Mouse (Mus musculus) kidney, adult 18-20 months (tissue): ENCODE measurements around the gene Lgr4.

Experiments
- DNase-seq: peaks from one replicate; pipeline ENCODE4 v3.0.0; 2021

The Lgr4 gene

DNA sequence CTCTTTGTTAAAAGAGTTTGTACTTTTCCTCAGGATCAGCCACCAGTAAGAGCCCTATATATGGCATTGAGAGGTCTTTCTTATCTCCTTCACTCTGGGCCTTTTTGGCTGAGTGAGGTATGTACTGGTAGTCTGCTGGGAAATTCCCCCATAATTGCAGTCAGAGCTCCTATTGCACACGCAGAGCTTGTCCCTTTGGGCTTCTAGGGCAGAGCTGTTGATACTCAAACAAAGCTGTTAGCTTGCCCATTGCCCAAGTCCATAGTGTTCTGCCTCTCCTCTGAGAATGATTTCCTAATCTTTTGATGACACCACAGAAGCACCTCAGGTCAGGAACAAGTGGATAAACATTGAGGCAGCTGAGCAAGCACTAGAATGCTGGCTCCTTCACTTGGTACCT lies 67.5 kb downstream of the Lgr4 start:
- DNase-seq, result no peak

DNA sequence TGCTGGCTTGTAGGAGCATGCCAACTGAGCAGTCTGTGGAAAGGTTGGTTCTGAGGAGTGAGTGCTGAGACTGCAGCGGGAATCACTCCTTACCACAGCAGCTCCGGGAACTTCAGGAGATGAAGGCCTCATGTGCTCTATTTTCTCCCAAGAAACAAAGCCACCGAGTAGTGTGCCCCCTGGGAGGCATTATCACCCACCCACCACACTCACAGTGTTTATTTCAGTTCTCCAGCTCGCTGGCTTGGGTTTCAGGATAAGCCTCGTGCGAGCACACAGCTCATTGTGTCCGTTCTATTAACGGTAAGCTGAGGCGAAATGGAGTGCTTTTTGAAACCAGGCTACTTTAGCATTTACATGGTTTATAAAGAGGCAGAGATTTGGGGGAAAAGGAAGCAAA lies 68.1 kb downstream of the Lgr4 start:
- DNase-seq, result no peak

DNA sequence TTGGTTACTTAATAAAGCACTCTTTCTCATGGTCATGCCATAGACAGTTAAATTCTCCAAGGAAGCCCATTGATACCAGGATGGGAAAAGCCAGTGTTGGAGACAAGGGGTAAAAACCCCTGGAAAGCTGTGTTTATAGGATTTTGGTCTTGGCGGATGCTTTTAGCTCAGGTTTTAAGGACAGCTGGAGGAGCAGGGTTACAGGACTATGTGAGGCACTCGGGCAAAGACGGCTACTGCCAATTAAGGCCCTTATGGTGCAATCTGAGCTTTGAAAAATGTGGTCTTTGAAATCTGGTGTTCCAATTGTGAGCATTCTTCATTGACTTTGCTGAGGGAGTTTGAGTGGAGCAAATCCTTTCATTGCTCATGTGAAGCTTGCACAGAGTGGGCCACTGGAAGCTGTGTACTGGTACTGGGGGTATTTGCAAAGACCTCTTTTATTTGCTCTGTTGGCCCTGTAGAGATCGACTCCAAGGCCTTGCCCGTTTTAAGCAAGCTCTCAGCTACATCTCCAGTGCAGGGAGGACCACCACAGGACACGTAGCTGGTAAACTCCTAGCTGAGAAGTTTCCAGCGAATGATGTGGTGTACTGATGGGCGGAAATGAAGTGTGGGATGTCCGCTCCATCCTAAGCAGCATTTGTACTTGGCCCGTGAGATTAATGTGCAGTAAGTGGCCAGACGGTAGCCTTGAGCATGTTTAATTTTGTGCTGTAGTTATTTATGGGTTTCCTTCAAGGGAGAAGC lies 68.8 kb downstream of the Lgr4 start:
- DNase-seq, result no peak

DNA sequence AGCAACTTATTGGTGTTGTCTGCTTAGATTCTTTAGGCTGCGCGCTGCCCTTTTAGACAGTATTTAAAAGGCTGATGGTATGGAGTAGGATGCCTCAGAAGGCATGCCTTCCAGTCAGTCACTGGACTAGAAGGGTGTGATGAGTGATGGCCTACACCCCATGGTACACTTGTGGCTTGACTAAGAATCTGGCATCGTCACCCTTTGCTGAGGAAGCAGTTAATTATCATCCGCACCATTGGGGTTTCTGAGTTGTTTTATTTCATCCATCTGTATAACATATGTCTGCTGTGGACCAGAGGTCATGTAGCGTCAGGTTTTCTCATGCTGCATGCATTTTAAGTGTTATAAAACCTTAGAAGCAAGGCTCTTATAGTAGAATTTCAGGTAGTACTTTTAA lies 70.5 kb downstream of the Lgr4 start:
- DNase-seq, result no peak

DNA sequence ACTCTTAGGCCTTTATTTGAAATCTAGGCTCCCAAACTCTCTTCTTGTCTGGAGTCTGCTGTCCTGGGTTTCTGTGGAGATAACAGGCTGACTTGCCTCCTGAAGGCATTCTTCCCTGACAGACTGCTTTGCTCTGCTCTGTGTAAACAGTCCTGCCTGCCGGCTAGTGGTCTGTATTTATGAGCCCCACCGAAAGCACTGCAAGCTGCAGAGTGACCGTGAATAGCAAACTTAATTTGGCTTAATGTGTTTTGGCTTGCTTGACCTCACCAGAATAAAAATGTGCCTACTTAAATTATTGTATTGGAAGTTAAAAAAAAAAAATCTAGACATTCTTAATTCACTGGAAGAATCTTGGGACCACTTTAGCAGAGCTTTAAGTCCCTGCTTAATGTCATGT lies 71.7 kb downstream of the Lgr4 start:
- DNase-seq, result no peak

DNA sequence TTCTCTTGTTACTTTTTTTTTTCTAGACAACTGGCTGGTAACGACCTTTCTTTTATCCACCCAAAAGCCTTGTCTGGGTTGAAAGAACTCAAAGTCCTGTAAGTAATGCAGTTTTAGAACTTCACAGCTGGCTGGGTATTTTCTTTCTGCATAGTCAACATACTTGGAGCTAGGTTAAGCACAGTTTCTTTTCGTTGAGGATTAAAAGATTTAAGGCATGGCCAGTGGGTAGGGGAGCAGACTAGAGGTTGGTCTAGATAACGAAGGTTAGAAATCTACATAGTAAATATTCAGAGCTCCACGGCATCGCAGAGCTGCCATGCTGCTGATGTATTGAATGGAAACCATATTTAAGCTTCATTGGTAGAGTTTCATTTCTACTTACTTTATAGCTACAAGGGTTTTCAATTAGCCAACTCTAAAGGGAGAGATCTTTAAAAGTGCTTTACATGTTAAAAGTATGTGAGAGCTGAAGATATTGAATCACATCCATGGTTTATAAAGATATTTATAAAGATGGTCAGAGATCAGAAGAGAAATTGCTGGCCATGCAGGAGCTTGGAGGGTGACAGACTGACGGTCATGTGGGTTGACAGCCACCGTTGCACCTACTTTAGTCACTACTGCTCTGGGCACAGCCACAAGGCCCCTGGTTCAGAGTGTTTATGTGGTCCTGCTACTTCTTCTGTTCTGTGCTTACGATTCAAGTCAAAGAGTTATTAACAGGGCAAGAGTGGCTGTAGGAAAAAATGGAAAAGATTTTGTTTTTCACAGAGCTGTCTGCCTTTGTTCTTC lies 72.4 kb downstream of the Lgr4 start:
- no peak for DNase-seq

DNA sequence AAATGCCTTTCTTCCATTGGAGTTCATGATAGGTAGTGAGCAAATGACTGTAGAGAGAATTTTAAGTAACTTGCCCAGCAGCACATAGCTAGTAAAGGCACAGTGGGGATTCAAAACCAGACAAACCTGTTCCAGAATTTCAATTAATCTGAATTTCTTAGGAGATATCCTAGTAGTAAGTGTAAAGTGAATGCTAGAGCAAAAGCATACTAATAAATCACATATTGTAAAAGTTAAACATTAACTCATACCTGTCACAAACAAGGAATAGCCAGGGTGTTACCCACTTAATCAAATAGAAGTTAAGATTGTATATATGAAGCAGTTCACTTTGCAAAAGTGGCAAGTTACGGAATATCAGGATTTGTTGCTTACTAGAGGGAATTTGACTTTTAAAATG lies 74.3 kb downstream of the Lgr4 start:
- no peak for DNase-seq

DNA sequence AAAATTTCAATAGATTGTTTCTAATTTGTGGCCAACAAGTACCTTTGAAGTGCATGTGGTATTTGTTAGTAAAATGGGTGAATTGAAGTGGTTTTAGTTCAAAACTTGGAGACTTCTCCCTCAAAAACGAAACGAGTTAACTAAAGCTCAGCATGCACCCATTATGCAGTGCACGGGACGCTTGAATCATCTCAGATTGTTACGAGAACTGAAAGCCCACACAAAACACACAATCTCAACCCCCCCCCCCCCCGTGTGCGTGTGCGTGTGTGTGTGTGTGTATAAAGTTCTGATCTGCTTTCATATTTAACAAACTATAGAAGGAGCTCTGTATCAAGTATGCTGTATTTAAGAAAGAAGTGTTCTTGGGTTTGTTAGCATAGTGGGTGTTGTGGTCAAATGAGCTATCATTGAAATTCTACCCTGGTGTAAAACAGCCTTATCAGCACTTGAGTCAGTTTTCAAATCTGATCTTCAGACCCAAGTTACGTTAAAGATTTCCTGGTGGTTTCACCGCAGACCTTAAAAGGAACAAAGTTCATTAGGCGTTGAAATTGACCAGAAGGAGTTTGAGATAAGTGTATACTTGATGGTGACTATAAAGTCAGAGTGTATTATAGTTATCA lies 75.1 kb downstream of the Lgr4 start:
- no peak for DNase-seq

DNA sequence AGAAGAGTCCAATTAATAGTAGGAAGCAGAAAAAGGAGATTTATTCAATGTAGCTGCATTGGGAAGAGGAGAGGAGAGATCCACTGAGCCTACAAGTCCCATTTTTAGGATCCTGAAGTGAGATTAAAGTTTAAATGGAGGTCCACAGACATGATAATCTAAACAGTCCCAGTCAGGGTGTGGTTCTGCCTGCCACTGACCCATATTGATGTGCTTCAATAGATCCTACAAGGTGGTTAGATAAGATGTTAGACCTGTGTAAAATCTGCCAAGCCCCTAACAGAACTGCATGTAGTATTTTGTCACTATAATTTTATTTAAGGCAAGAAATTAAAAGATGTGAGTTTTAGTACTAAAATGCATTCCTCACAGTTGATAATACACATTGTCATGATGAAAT lies 76.0 kb downstream of the Lgr4 start:
- DNase-seq, result no peak

DNA sequence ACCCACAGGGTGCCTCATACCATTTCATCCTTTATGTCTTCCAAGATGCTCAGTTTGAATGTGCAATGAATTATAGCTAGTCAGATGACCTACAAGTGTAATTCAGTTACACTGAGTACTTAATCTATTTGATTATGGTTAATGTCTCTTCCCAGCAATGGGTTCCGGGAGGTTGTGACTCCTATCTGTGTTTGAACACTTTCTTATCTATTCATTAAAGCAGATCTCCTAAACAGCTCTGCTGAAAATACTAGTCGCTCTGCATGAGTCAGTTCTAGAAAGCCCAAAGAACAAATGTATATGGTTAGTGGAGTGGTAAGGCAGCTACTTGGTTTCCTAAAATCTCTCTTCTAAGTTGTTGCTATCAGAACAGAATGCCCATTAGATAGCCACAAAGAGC lies 77.6 kb downstream of the Lgr4 start:
- DNase-seq, result no peak

DNA sequence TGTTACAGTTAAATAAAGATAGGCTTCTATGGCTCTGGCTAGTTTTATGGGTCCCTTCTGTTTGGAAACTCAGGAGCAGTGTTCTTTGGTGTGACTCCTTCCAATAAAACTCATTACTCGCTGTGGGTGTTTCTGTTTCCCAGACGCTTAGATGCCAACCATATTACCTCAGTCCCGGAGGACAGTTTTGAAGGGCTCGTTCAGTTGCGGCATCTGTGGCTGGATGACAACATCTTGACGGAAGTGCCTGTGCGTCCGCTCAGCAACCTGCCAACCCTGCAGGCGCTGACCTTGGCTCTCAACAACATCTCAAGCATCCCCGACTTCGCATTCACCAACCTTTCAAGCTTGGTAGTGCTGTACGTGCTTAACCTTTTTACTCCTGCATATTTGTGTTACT lies 79.0 kb downstream of the Lgr4 start:
- DNase-seq, result no peak

DNA sequence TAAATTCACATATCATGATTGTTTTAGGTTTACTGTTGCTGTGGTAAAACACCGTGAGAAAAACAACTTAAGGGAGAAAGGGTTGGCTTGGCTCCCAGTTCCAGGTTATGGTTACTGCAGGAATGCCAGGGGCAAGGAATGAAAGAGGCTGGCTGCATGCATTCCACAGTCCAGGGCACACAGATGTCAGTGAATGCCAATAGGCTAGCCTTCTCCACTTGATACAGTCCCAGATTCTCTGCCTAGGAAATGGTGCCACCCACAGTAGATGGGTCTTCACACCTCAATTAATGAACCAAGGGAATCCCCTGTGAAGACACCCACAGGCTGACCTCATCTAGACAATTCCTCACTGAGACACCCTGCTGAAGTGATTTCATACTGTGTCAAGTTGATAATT lies 87.2 kb downstream of the Lgr4 start:
- DNase-seq, result peak; percentile 53

DNA sequence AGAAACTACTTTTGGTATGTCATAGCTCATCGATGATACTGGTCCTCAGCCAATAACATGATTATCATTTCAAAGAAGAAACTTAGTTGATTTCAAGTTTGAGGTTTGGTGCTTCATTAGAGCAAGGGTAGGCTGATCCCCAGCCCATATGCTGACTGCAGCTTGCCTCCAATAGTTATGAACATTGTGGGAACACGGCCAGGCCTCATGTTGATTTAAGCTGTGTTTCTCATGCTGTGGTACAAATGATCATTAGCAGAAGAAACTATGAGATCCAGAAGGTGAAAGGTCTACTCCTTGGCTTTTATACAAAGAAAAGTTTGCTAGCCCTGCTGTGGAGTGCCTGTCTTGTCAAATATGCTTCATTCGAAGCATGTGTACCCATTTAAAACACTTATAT lies 87.7 kb downstream of the Lgr4 start:
- no peak for DNase-seq

DNA sequence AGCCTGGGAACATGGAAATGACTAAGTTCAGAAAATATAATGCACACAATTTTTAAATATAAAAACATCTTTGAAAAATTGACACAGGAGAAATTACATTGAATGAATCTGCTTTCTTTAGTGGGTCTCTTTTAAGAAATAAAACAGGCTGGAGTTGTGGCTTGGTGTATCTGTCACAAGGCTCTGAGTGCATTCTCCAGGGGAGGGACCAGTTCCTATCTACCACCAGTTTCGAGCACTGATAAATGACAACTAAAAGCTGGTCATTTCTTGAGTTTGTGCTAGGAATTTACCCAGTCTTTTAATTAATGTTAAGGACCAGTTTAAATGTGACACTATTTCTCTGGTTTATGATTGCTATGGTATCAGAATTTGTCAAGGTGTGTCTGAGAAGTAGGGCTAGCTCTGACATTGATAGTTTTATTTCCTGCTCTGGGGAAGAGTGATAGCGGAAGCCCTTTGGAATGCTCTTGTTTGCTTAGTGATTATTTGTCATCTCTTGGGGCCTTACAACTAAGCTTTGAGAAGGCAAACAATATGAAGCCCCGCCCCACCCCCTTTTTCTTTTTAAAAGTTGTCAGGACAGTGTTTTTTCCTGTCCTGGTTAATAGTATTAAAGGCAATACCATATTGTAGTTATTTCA lies 88.3 kb downstream of the Lgr4 start:
- DNase-seq, result no peak

DNA sequence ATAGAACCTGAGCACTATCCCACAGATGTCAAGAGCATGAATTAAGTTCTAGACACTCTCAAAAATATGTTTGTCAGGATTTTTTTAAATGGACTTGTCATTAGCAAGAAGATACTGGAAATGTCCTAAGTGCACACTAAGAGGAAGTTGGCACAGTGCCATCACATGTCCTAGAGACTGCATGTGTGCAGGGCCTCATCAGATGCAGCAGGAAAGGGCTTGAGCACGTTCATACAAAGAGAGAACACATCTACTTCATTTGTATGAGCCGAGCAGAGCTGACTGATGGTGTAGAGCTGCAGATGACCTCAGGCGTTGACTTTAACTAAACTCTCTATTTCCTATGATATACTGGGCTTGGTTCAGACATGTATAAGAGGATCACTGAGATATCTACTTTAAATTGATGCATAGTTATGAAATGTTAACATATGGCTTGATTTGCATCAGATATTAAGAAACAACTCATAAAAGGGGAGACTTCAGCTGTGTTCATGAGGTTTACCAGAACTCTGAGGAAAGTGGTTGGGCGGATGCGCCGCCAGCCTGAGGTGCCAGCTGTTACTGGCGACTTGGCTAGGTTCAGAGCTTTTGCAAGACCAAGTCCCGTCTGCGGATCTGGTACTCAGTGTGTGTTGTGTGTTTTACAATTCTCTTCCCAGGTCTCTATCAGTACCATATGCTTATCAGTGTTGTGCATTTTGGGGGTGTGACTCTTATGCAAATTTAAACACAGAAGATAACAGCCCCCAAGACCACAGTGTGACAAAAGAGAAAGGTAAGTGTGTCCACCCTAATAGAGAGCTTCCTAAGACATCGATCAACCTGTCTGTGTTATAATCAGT lies 90.2 kb downstream of the Lgr4 start:
- no peak for DNase-seq

DNA sequence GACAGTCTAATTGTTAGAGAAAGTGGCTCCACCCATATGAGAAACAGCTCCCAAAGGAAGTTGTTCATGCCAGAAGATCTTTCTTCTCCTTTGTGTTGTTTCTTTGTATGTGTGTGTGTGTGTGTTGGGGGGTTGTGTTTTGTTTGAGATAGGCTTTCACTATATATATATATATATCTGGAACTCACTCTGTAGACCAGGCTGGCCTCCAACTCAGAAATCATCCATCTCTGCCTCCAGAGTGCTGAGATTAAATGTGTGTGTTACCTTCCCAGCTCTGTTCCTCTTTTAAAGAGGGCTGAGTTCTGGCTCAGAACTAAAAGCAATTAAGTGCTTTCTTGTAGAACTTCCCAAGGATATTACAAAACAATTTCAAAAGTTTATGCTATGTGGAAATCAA lies 92.0 kb downstream of the Lgr4 start:
- no peak for DNase-seq

DNA sequence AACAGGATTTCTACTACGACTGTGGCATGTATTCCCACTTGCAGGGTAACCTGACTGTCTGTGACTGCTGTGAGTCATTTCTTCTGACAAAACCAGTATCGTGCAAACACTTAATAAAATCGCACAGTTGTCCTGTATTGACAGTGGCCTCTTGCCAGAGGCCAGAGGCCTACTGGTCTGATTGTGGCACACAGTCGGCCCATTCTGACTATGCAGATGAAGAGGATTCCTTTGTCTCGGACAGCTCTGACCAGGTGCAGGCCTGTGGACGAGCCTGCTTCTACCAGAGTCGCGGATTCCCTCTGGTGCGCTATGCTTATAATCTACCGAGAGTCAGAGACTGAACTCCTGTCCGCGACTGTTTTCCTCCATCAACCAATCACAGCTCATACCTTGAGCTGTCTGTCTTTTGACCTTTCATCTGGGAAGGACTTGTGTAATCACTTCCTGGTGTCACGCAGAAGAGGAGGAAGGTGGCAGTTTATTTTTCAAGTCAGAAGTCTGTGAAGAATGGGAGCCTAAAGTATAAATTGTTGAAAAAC lies 94.8 kb downstream of the Lgr4 start:
- DNase-seq, result no peak

DNA sequence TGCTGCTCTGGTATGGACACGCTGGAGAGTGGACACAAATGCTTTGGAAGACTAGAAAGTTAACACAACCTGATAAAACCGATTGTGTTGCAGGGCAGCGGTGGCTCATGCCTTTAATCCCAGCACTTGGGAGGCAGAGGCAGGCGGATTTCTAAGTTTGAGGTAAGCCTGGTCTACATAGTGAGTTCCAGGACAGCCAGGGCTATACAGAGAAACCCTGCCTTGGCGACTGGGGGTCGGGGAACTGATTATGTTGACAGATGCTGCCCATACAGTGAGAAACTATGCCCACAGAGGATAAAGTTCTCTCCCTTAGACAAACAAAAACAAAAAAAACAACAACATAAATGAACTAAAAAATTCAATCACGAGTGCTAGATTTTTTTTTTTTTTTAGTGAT lies 99.6 kb downstream of the Lgr4 start:
- DNase-seq, result no peak

DNA sequence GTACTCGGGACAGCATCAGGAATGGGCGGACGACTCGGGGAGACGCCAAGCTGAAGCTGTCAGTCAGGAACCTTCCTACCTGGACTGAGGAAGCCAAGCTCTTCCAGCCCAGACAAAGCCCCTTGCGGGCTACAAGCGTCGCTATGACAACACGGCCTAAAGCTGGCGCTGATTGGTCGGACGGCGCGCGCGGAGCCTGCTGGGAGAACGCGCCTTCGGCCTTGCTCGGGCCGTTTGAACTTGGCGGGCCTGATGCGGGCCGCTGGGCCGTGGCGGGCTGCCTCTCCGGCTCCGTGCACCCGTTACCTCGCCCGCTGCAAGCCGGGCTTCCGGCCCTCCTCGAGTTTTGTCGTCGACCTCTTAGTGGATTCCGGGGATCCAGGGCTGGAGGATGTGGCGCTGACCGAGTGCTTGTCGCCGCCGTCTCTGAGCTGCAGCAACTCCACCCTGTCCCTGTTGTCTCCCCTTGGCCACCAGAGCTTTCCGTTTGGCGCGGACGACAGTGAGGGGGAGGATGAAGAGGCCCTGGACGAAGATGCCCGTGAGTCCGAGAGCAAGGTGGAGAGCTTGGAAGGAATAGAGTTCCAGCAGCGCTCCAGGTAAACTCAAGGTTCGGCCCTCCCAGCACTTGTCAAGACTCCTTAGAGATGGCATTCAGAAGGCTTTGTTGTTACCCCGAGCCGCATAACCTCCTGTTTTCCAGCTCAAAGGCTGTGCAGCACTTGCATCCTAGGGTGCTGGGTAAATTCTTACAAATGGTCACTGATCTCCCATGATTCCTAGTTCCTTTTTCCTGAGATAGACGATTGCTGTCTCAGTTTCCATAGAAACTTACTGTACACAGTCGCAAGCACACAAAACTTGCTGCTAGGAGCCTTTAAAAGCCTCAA lies 100.4 kb downstream of the Lgr4 start, which contains the start of gene Ccdc34:
TSS of gene Ccdc34 (plus strand) at position 202 of the 890 bp plus-strand sequence.
- peak; percentile 91 for DNase-seq

DNA sequence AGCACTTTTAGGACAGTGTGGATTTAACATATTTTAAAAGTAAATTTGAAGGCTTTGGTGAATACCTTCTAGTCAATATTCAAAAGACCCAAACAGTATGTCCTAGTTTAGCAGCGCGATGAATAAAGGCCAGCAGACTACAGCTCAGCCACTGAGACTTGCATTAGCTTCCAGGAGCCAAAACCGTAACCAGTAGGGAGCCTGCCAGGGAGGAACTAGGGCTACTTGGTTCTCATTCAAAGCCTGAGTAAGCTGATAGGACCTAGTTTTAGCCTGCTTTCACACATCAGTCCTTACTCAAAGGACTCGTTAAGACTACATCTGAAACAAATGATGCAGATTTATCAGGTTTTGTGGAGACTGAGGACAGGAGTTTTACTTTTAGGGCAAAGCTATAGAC lies 102.2 kb downstream of the Lgr4 start:
- no peak for DNase-seq

DNA sequence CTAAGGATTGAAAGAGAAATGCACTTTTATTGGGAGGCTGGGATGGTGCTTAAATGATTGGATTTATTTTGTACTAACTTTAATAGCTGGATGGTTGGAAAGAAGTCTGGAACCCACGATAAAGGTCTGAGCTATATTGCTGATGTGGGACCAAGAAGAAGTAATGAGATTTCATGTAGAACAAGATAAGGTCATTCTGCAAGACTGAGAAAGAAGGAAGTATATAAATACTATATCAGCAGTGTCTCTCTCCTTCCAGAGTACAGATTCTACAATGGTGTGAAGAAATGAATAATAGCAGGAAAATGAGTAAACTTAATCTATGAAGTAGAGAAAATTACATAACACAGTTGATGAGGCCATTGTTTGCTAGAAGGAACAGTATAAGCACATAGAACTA lies 103.0 kb downstream of the Lgr4 start:
- DNase-seq, result no peak
